Mouse (Mus musculus) fat pad, adult 2 months (tissue): ENCODE data around the gene Pfkfb1.

Experiments
- DNase-seq: peaks from one replicate; pipeline ENCODE4 v3.0.0-alpha.2; 2011; ENCODE audit warnings: low read depth, low spot score; ENCODE audit errors: extremely low read depth

The Pfkfb1 gene

GRCm38 (mm10) chrX:150588023-150588764 lies at the start of gene Pfkfb1:
Gene Pfkfb1, plus strand, starts transcription at chrX:150588229.
- DNase-seq = peak; percentile 10

- DNase-seq = no peak
These were observed 47.9 kb upstream of the Pfkfb1 start for GRCm38 (mm10) chrX:150540111-150540510.

GRCm38 (mm10) chrX:150541684-150542083 lies 46.3 kb upstream of the Pfkfb1 start:
- no peak for DNase-seq

- DNase-seq = no peak
These were observed 40.8 kb upstream of the Pfkfb1 start, which contains the start of gene Alas2 for GRCm38 (mm10) chrX:150547239-150547638. Gene Alas2, plus strand, starts transcription at chrX:150547375.

GRCm38 (mm10) chrX:150549639-150550038 lies 38.4 kb upstream of the Pfkfb1 start:
- no peak for DNase-seq

- no peak for DNase-seq
These were observed 36.0 kb upstream of the Pfkfb1 start for GRCm38 (mm10) chrX:150551986-150552385.

GRCm38 (mm10) chrX:150554032-150554431 lies 34.0 kb upstream of the Pfkfb1 start:
- no peak for DNase-seq

- DNase-seq = no peak
These were observed 23.2 kb upstream of the Pfkfb1 start for GRCm38 (mm10) chrX:150564644-150565357.

GRCm38 (mm10) chrX:150581921-150582320 lies 6.1 kb upstream of the Pfkfb1 start:
- DNase-seq = no peak

GRCm38 (mm10) chrX:150585116-150585515 lies 2.9 kb upstream of the Pfkfb1 start:
- DNase-seq = no peak

GRCm38 (mm10) chrX:150589696-150590095 lies 1.7 kb downstream of the Pfkfb1 start, which contains the start of gene Apex2:
Gene Apex2, minus strand, starts transcription at chrX:150589868.
- no peak for DNase-seq

GRCm38 (mm10) chrX:150593266-150594035 lies 5.4 kb downstream of the Pfkfb1 start:
- no peak for DNase-seq

GRCm38 (mm10) chrX:150594176-150594575 lies 6.1 kb downstream of the Pfkfb1 start:
- DNase-seq = no peak

GRCm38 (mm10) chrX:150595016-150595760 lies 7.2 kb downstream of the Pfkfb1 start:
- DNase-seq = no peak

- DNase-seq = no peak
These were observed 10.9 kb downstream of the Pfkfb1 start for GRCm38 (mm10) chrX:150598882-150599281.

GRCm38 (mm10) chrX:150636421-150636820 lies 48.4 kb downstream of the Pfkfb1 start:
- DNase-seq = no peak

GRCm38 (mm10) chrX:150656122-150656907 lies 68.3 kb downstream of the Pfkfb1 start:
- DNase-seq = no peak

- no peak for DNase-seq
These were observed 69.1 kb downstream of the Pfkfb1 start, which contains the start of gene Tro for GRCm38 (mm10) chrX:150656908-150657796. Gene Tro, minus strand, starts transcription at chrX:150657583.

GRCm38 (mm10) chrX:150657797-150658118 lies 69.7 kb downstream of the Pfkfb1 start:
- DNase-seq = no peak
